Mouse (Mus musculus) CD4-positive, CD25-positive, alpha-beta regulatory T cell, adult 9 weeks (primary cell): Measurements from ENCODE around the gene Atl1. TPM values are rescaled to one million over a fixed set of nuclear protein-coding genes. Genes with fewer than 3 reads are reported as not detected.

Experiments
- polyA plus RNA-seq: library from polyadenylated mRNA; unstranded; fragments of 100-300 nt; shearing (Covaris generic); gene quantifications from one replicate; pipeline ENCODE4 v1.2.1, GENCODE M21; 2017

Atl1 gene
- polyA plus RNA-seq = 0.26 TPM

GRCm38 (mm10) chr12:69892371-69893251, at the start of gene Atl1, which contains the start of gene Map4k5:
Gene Atl1 (plus strand): TSS chr12:69892614.
Gene Map4k5 (minus strand): TSS chr12:69893200.

GRCm38 (mm10) chr12:69986786-69987497, 94.5 kb downstream of the Atl1 start, which contains the start of gene Sav1:
Gene Sav1 (minus strand): TSS chr12:69987002.

Other genes starting within 250 kb of the Atl1 start
- gene Sos2, start 210.8 kb upstream of the Atl1 start, polyA plus RNA-seq = 6.3 TPM
- 7.1 TPM for gene L2hgdh, start 167.7 kb upstream of the Atl1 start, polyA plus RNA-seq
- 26.2 TPM for gene Atp5s, start 167.7 kb upstream of the Atl1 start, polyA plus RNA-seq
- gene Cdkl1, start 101.3 kb upstream of the Atl1 start, polyA plus RNA-seq = not detected
- 2.0 TPM for gene Map4k5, start 586 bp downstream of the Atl1 start, polyA plus RNA-seq
- gene Sav1, start 94.4 kb downstream of the Atl1 start, polyA plus RNA-seq = 0.68 TPM
- 19.1 TPM for gene Nin, start 221.1 kb downstream of the Atl1 start, polyA plus RNA-seq